Mouse (Mus musculus): ENCODE results near the gene Ccdc141.

DNA sequence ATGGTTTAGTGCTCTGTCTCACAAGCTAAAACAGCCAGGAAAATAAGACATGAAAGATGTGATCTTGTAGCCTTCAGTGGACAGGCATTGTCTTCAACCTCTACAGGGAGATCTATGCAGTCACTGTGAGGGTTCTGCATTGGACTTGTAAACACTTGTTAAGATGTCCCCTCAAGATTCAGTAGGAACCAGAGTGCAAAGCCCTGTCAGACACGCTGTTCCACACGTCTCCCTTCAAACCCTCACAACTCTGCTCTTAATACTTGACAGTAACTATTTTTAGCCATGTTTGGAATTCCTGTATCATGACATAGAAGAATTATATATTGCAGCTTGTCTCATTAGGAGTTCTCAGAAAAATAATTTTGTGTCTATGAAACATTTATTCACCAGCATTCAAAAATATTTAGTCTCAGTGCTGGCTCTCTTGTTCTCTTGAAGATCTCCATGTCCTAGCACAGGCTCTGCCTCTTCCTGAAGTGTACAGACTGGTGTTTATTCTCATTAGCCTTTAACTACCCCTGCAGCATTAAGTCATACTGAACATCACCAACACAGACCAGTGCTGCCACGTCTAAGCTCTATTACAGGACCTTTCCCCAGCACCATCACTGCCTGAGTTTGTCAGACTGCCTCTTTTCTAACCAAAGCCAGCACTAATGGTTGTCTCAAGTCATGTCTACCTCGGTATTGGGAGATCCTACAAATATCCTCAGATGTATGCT is 12.0 kb upstream of the Ccdc141 start:
- no peak for TF ChIP-seq CTCF (IDR thresholded peaks at IDR 0.05; ENCODE audit: low read depth)
- no peak for TF ChIP-seq EP300 (IDR thresholded peaks at IDR 0.05; ENCODE audit: low read depth)

Measured in liver, postnatal 0 days (tissue).